Mouse (Mus musculus) thymus, adult 2 months (tissue): ENCODE results near the gene Slc26a3.
"Not testable (repeated sequence)": the region's sequence is repeated elsewhere in the genome, so short reads cannot be mapped to it uniquely, and the experiment has no call there.

Experiments
- CTCF ChIP-seq: fragments of 200-500 bp; IDR thresholded peaks from 2 replicates; pipeline ENCODE4 v1.5.1; 2012; ENCODE audit warnings: mild to moderate bottlenecking, control low read depth, low read length, moderate library complexity, borderline replicate concordance; ENCODE audit not compliant: control insufficient read depth, poor library complexity, insufficient read depth; ENCODE audit errors: extremely low read depth
- POLR2A ChIP-seq: fragments of 200-500 bp; IDR thresholded peaks from 2 replicates; pipeline ENCODE4 v1.6.1; 2012; ENCODE audit warnings: mild to moderate bottlenecking, low read length, control low read depth, moderate library complexity; ENCODE audit not compliant: control insufficient read depth, poor library complexity, insufficient read depth; ENCODE audit errors: extremely low read depth

DNA sequence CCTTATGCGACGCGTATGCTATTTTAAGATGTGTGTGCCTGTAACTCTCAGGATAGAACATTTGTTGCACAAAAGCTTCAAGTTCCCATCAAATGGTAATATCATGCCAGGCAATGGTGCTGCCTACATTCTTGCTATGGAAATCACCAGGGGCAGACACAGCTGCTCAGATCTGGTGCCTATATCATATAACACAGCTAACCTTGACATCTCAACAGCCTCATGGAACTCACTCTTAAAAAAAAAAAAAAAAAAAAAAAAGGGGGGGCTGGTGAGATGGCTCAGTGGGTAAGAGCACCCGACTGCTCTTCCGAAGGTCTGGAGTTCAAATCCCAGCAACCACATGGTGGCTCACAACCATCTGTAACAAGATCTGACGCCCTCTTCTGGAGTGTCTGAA is 87.5 kb downstream of the Slc26a3 start:
- TF ChIP-seq POLR2A, CTCF: not testable (repeated sequence)
